Mouse (Mus musculus): ENCODE results near the gene Satl1.

Gene Satl1

GRCm38 (mm10) chrX:112406679-112407078, at the start of gene Satl1:
Gene Satl1 (minus strand): TSS chrX:112406779.
- no peak for DNase-seq (ENCODE audit: low read depth, low spot score)

GRCm38 (mm10) chrX:112438064-112438463, 31.5 kb upstream of the Satl1 start:
- no peak for DNase-seq (ENCODE audit: low read depth, low spot score)

GRCm38 (mm10) chrX:112437580-112437979, 31.0 kb upstream of the Satl1 start:
- DNase-seq (ENCODE audit: low read depth, low spot score), result no peak

GRCm38 (mm10) chrX:112422998-112423397, 16.4 kb upstream of the Satl1 start:
- peak; percentile 59 for DNase-seq (ENCODE audit: low read depth, low spot score)

- DNase-seq (ENCODE audit: low read depth, low spot score), result no peak
Measured at GRCm38 (mm10) chrX:112412309-112412708, 5.7 kb upstream of the Satl1 start.

- peak; percentile 71 for DNase-seq (ENCODE audit: low read depth, low spot score)
Measured at GRCm38 (mm10) chrX:112370577-112371410, 35.8 kb downstream of the Satl1 start.

GRCm38 (mm10) chrX:112368426-112368825, 38.2 kb downstream of the Satl1 start:
- DNase-seq (ENCODE audit: low read depth, low spot score), result peak; percentile 37

- peak; percentile 53 for DNase-seq (ENCODE audit: low read depth, low spot score)
Measured at GRCm38 (mm10) chrX:112348395-112348791, 58.2 kb downstream of the Satl1 start.

GRCm38 (mm10) chrX:112347467-112348394, 58.8 kb downstream of the Satl1 start:
- DNase-seq (ENCODE audit: low read depth, low spot score), result peak; percentile 83

GRCm38 (mm10) chrX:112339486-112339885, 67.1 kb downstream of the Satl1 start:
- DNase-seq (ENCODE audit: low read depth, low spot score), result peak; percentile 18
